Mouse (Mus musculus): Measurements from ENCODE around the gene Nr2c2. TPM values are rescaled to one million over a fixed set of nuclear protein-coding genes. Genes with fewer than 3 reads are reported as not detected.

The Nr2c2 gene
- polyA plus RNA-seq, 1 experiment from 2014 or later, result 19.8 TPM

DNA sequence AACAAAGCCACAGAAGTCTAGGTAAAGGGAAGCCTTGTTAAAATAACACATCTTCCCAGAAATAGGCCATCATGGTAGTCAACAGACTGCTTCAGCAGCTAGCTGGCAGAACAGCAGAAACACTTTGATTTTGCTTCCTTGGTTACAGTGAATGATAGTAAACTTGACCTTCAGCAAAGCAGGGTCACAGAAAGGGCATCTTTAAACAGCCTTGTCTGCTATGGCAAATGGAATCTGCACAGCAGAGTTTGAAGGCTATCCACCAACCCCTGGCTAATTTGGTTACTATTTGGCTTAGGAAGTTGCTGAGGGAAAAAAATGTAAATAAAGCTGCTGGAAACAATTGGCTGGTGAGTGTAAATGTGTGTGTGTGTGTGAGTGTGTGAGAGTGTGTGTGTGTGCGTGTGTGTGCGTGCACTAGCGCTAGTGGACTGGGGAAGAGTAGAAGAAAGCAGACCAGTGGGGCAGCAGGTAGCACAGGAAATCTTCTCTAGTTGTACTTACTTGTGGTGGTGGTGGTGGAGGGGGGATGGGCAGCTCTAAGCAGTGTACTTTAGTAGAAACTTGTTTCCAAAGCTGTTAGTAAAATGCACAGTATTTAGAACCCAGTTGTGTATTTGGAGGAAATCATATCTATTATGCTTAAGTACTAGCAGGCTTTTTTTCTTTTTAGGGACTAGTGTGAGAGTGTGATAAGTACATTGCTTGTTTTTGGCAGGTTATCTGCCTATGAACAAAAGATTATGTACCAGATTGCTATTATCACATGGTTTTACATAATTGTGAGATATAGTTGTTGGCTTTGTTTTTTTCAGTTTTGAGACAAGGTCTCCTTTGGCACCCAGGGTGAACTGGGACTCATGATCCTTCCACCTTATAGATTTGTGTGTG lies 41.1 kb downstream of the Nr2c2 start:
- 91% methylated on average over 3 of the region's 3 CpGs for WGBS
- no peak for ATAC-seq (replicated peaks; ENCODE audit: low FRiP score)
- Histone ChIP-seq H3K9me3 (replicated peaks) (no peaks in the 10 kb centered on the region), H3K27me3 (no peaks in the 10 kb centered on the region), H3K36me3 (peaks cover 8% of the 10 kb centered on the region; the same call in 1 of the 2 replicates), H3K4me2 (no peak overlapping the region), H3K4me3 (replicated peaks) (no peak overlapping the region), H3K4me1 (0 out of 2 replicates have a peak, but pooled peaks cover 5% of the 10 kb centered on the region), H3K9ac (no peak overlapping the region), H3K27ac (no peak overlapping the region)

DNA sequence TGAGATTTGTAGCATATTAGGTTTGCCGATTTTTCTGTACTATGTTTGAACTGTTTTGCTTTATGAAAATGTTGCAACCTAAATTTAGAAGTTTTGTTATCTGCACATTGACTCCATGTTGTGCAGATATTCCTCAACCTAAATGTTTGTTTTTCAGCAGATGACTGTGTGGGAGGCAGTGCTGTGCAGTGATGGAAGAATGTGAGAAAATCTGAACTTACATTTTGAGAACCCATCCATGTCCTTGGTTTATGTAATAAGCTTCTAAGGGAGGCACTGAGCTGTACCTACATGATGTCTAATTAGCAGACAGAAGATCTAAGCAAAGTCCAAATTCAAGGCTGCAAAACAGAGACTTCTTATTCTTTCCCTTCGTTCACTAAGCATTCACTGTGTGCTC lies 42.4 kb downstream of the Nr2c2 start:
- Histone ChIP-seq H3K9me3 (replicated peaks) (no peaks in the 10 kb centered on the region), H3K4me3 (replicated peaks) (no peak overlapping the region), H3K27ac (no peak overlapping the region), H3K4me1 (0 out of 2 replicates have a peak, but pooled peaks cover 5% of the 10 kb centered on the region), H3K4me2 (no peak overlapping the region), H3K27me3 (no peaks in the 10 kb centered on the region), H3K36me3 (peaks cover 8% of the 10 kb centered on the region; the same call in 1 of the 2 replicates), H3K9ac (no peak overlapping the region)
- ATAC-seq (replicated peaks; ENCODE audit: low FRiP score), result no peak
- WGBS, result 97% methylated on average over 2 of the region's 2 CpGs

DNA sequence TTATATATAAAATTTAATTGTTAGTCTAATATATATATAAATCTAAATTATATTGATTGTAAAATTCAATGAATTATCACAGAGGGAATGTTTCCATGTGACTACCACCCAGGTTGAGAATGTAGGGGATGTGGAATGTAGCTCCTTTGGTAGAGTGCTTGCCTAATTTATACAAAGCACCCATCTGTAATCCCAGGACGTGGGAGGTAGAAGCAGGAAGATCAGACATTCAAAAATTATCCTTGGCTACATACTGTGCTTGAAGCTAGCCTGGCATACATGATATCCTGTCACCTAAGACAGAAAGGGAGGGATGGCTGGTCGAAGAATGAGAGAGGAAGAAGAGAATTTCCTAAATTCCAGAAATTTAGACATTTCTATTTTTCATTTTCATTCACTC lies 45.2 kb downstream of the Nr2c2 start:
- ATAC-seq (replicated peaks; ENCODE audit: low FRiP score), result no peak

DNA sequence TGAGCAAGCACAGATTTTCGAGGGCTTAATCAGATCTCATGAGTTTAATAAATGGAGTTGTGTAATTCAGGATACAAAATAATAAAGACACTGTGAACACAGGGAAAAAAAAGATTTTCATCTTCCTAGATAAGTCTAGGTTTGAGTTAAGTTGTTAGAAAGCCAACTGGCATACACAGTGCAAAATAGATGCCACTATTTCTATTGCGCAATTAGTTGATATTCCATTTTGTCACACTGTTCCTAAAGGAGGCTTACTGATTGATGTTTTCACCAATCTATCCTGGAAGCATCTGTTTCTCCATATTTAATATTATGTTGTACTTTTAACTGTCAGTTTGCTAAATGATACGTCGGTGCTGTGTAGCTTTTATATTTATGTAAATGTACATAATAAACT lies 54.7 kb downstream of the Nr2c2 start:
- Histone ChIP-seq H3K4me2 (no peak overlapping the region), H3K9me3 (replicated peaks) (no peaks in the 10 kb centered on the region), H3K9ac (no peak overlapping the region), H3K27ac (no peak overlapping the region), H3K36me3 (peaks cover 62% of the 10 kb centered on the region), H3K27me3 (no peaks in the 10 kb centered on the region), H3K4me1 (no peaks in the 10 kb centered on the region), H3K4me3 (replicated peaks) (no peak overlapping the region)
- 97% methylated on average over 4 of the region's 4 CpGs for WGBS
- ATAC-seq (replicated peaks; ENCODE audit: low FRiP score), result no peak

More for the DNA sequence above, 45.2 kb downstream of the Nr2c2 start:
- H3K9ac ChIP-seq, result no peak overlapping the region
- H3K4me2 ChIP-seq, result no peak overlapping the region
- no peak overlapping the region for H3K27ac ChIP-seq
- no peaks in the 10 kb centered on the region for H3K9me3 ChIP-seq (replicated peaks)
- no peak overlapping the region for H3K4me3 ChIP-seq (replicated peaks)
- 72% methylated on average over 2 of the region's 2 CpGs for WGBS
- H3K36me3 ChIP-seq, result peaks cover 22% of the 10 kb centered on the region
- H3K27me3 ChIP-seq, result no peaks in the 10 kb centered on the region
- H3K4me1 ChIP-seq, result 0 out of 2 replicates have a peak, but pooled peaks cover 5% of the 10 kb centered on the region

DNA sequence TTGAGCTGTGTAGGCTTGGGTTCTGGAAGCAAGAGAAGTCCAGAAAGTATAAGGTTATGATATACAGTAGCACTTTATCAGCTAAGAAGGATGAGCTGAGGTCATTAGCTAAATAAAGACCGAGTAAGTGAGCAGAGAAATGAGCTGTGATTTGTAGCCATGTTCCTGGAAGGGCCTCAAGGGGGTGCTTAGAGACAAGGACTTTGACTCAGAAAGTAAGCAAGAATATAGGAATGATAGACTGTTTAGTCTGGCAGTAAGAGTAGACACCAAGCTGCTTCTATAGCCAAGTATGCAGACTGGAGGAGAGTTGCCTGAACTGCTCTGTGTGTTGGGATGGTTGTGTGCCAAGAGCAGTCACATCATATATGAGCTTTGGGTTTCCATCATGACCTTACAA lies 62.6 kb downstream of the Nr2c2 start:
- H3K4me2 ChIP-seq, result no peak overlapping the region
- H3K36me3 ChIP-seq, result peaks cover 95% of the 10 kb centered on the region
- no peaks in the 10 kb centered on the region for H3K4me1 ChIP-seq
- ATAC-seq (replicated peaks; ENCODE audit: low FRiP score), result no peak
- H3K9ac ChIP-seq, result no peak overlapping the region
- H3K27ac ChIP-seq, result no peak overlapping the region
- WGBS, result 54% methylated on average over 1 of the region's 1 CpGs
- H3K4me3 ChIP-seq (replicated peaks), result no peak overlapping the region
- no peaks in the 10 kb centered on the region for H3K9me3 ChIP-seq (replicated peaks)
- no peaks in the 10 kb centered on the region for H3K27me3 ChIP-seq

DNA sequence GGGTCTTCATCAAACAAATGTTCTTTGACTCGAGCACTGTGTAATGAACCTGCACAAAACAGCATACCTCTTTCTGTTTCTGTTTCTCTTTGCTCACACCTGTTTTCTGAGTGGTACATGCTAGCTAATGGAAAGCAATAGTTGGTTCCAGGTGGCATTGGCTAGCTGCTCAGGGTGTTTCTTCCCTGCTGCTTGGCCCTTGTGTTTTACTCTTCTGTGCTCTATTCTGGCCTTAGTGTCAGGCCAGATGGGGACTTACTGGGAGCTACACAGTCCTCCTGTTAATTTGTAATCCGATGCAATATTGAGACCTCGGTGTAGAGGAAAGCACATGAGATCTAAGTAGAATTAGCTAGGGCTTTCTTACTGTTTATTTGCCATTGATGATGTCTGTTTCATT lies 67.6 kb downstream of the Nr2c2 start:
- Histone ChIP-seq H3K4me1 (no peaks in the 10 kb centered on the region), H3K27me3 (no peaks in the 10 kb centered on the region), H3K9me3 (replicated peaks) (no peaks in the 10 kb centered on the region), H3K9ac (no peak overlapping the region), H3K4me3 (replicated peaks) (no peak overlapping the region), H3K27ac (no peak overlapping the region), H3K36me3 (peaks cover 100% of the 10 kb centered on the region), H3K4me2 (no peak overlapping the region)
- WGBS, result 96% methylated on average over 3 of the region's 3 CpGs
- ATAC-seq (replicated peaks; ENCODE audit: low FRiP score), result no peak

DNA sequence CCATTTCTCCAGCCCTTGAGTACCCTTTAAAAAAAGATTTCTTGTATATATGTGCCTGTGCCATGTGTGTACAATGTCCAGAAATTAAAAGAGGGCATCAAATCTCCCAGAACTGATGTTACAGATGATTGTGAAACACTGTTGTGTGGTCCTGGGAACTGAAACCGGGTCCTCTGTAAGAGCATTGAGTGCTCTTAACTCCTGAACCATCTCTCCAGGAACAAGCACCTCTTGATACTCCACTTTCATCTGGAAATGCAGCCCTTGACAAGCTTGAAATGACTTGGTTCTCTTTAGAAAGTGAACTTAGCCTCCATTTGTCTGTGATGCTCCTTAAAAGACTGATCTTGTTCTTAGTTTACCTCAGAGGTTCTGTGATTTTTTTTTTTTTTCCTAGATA lies 71.5 kb downstream of the Nr2c2 start:
- H3K36me3 ChIP-seq, result peaks cover 97% of the 10 kb centered on the region
- H3K27ac ChIP-seq, result no peak overlapping the region
- no peak overlapping the region for H3K9ac ChIP-seq
- H3K27me3 ChIP-seq, result no peaks in the 10 kb centered on the region
- no peak overlapping the region for H3K4me2 ChIP-seq
- H3K4me1 ChIP-seq, result no peaks in the 10 kb centered on the region
- no peak overlapping the region for H3K4me3 ChIP-seq (replicated peaks)
- no peaks in the 10 kb centered on the region for H3K9me3 ChIP-seq (replicated peaks)
- WGBS, result 94% methylated on average over 1 of the region's 1 CpGs
- ATAC-seq (replicated peaks; ENCODE audit: low FRiP score), result no peak

DNA sequence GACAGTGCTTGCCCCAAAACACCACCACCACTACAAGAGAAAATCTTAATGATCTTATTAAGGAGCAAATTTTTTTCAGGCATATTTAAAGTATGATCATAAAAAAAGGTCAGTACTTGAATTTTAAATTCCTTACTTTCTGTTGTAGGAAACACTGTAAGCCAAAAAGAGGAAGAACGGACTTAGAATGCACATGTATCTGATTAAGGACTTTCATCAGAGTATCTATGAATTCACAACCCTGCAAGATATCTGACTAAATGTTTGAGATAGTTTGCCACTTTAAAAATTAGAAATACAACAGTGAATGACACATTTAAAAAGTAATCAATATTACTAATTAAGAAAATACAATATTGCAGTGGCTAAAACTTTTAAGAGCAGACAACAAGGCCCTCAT lies 85.3 kb downstream of the Nr2c2 start:
- 0 out of 2 replicates have a peak, but pooled peaks cover 7% of the 10 kb centered on the region for H3K9me3 ChIP-seq (replicated peaks)
- no peak overlapping the region for H3K4me2 ChIP-seq
- 95% methylated on average over 1 of the region's 1 CpGs for WGBS
- no peaks in the 10 kb centered on the region for H3K4me1 ChIP-seq
- H3K27me3 ChIP-seq, result no peaks in the 10 kb centered on the region
- no peak overlapping the region for H3K9ac ChIP-seq
- ATAC-seq (replicated peaks; ENCODE audit: low FRiP score), result no peak
- H3K27ac ChIP-seq, result no peak overlapping the region
- H3K36me3 ChIP-seq, result peaks cover 83% of the 10 kb centered on the region
- H3K4me3 ChIP-seq (replicated peaks), result no peak overlapping the region

DNA sequence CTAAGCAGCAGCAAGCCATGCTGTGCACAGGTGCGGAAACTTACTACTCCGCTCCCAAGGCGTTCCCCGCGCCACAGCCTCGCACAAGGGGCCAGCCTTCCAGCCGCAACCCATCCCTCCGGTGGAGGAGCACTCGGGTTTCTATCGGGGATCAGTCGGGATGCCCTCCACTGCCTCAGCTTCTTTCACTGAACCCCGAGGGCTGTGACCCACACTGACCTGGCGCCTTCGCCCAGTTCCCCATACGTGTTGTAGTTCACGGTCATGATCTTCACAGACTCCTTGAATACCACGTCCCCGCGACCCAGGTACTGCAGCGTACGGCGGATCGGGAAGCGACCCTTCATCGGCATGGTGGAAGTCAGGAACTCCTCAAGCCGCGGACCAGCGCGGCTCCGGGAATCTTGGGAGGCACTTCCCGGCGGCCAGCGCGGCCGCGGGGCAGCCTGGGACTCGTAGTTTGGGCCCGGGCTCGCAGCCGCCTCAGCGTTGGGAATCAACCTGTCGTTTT lies 92.5 kb downstream of the Nr2c2 start, which contains the start of gene Mrps25:
TSS of gene Mrps25 (minus strand) at position 413 of the 511 bp plus-strand sequence.
- Histone ChIP-seq H3K4me1 (peaks cover 16% of the 10 kb centered on the region), H3K36me3 (peaks cover 43% of the 10 kb centered on the region), H3K9ac (peak within 1 kb of the TSS; percentile 80), H3K27ac (peak within 1 kb of the TSS; percentile 82), H3K4me3 (replicated peaks) (peak within 1 kb of the TSS; percentile 80), H3K9me3 (replicated peaks) (0 out of 2 replicates have a peak, but pooled peaks cover 7% of the 10 kb centered on the region), H3K27me3 (no peaks in the 10 kb centered on the region), H3K4me2 (peak within 1 kb of the TSS; percentile 66)
- ATAC-seq (replicated peaks; ENCODE audit: low FRiP score), result peak; percentile 94
- under 1% methylated on average over 42 of the region's 42 CpGs for WGBS

DNA sequence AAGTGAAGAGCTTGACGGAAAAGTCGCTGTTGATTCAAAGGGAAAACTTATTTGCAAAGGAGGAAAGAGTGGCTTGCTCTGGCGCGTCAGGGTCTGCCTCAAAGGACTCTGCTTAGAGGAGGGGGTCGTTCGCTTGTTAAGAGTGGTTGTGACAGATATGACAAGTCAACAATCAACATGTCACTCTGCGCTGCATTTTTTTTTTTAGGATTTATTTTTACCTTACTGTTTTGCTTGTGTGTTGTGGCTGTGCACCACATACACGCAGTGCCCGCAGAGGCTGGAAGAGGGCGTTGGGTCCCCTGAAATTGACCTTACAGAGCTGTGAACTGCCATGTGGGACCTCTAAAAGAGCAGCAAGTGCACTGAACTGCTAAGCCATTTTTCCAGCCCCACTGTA lies 93.0 kb downstream of the Nr2c2 start:
- Histone ChIP-seq H3K9me3 (replicated peaks) (0 out of 2 replicates have a peak, but pooled peaks cover 4% of the 10 kb centered on the region), H3K9ac (peak overlapping the region; percentile 29; the same call in 1 of the 2 replicates), H3K27ac (no peak overlapping the region), H3K4me1 (peaks cover 16% of the 10 kb centered on the region), H3K4me2 (peak overlapping the region; percentile 66), H3K4me3 (replicated peaks) (peak overlapping the region; percentile 80), H3K27me3 (no peaks in the 10 kb centered on the region), H3K36me3 (peaks cover 43% of the 10 kb centered on the region)
- 5% methylated on average over 10 of the region's 10 CpGs for WGBS
- ATAC-seq (replicated peaks; ENCODE audit: low FRiP score), result peak; percentile 38; the same call in 1 of the 2 replicates

DNA sequence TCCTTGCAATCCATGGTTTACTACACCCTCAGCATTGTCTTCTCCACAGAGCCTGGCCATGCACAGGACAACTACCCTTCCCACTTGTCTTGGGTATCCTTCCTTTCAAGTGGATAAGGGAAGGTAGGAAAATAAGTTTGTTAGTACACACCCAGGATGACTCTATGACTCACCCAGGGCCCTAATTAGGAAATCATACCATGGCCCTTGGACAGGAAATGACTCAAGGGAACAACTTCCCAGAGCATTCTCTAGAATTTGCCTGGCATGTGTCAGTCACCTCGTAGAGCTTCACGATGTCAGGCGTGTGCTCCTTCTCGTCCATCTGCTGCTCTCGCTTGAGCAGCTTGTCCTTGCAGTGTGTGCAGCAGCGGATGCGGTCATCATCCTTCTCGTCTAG lies 108.2 kb downstream of the Nr2c2 start:
- no peak overlapping the region for H3K27ac ChIP-seq
- ATAC-seq (replicated peaks; ENCODE audit: low FRiP score), result no peak
- H3K27me3 ChIP-seq, result no peaks in the 10 kb centered on the region
- WGBS, result 90% methylated on average over 8 of the region's 8 CpGs
- no peaks in the 10 kb centered on the region for H3K4me1 ChIP-seq
- H3K9ac ChIP-seq, result no peak overlapping the region
- no peaks in the 10 kb centered on the region for H3K9me3 ChIP-seq (replicated peaks)
- H3K4me3 ChIP-seq (replicated peaks), result no peak overlapping the region
- H3K36me3 ChIP-seq, result peaks cover 86% of the 10 kb centered on the region
- no peak overlapping the region for H3K4me2 ChIP-seq

DNA sequence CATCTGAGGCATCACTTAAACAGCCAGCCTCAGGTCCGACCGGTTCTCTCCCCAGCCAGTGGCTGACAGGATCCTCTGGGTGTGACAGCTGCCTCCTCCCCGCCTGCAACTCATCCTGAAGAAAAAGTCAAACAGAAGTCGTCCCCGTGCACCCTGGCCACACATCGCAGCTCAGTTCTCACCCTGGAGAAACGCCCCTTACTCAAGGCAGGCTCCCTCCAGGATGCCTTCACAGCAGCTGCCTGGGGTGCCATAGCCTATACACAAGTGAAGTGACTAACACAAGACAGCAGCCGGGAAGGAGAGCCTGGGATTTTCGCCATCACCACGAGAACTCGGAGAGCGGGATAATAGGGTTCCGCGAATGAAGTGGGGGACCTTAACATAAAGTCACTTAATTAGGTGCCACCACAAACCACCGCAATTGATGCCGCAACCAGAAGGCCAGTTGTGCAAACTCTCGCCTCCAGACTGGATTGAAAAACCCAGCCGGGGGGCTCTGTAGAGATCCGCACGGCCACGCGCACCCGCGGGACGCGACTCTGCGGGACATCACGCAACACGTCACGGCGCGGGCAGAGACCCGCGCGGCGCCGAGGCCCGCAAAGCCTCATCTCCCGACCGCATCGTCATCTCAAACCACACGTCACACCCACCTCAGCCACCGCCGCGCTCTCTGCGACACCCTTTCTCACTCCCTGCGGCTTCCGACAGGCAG lies 123.0 kb downstream of the Nr2c2 start:
- WGBS, result under 1% methylated on average over 48 of the region's 48 CpGs
- peaks cover 12% of the 10 kb centered on the region for H3K4me1 ChIP-seq
- peak overlapping the region; percentile 76 for H3K4me2 ChIP-seq
- no peaks in the 10 kb centered on the region for H3K9me3 ChIP-seq (replicated peaks)
- no peaks in the 10 kb centered on the region for H3K27me3 ChIP-seq
- H3K9ac ChIP-seq, result peak overlapping the region; percentile 83
- ATAC-seq (replicated peaks; ENCODE audit: low FRiP score), result peak; percentile 37
- H3K36me3 ChIP-seq, result peaks cover 24% of the 10 kb centered on the region
- H3K27ac ChIP-seq, result peak overlapping the region; percentile 83
- peak overlapping the region; percentile 86 for H3K4me3 ChIP-seq (replicated peaks)

Measured in kidney, embryonic 15.5 days (tissue).